In genomic region chr1:189849550-189849949, GRCm38 (mm10) we compare ENCODE assay signal across 17 mouse cellular contexts.
DNase-seq lines count a peak whose midpoint lies in the region; ATAC-seq lines count a peak whose summit lies in the region.
"Had no signal": no experiment of that assay in that cellular context is flagged by ENCODE, and none has a peak within 500 bp of the region (broad histone marks: within the 10 kb centered on the region; RNA-seq: fewer than 3 reads in every experiment).

No protein-coding gene starts in this region.

- peak; percentile 95 for DNase-seq in heart, adult 11 months
- DNase-seq in heart, postnatal 4 days = no peak
- DNase-seq in limb, embryonic 11.5 days (ENCODE audit: low spot score) = no peak
- DNase-seq in limb, embryonic 10.5 days (ENCODE audit: low spot score) = no peak
- no peak for DNase-seq in spleen, adult 18-20 months
- DNase-seq: cerebellum, postnatal 10 days; kidney, adult 8-10 months; kidney, postnatal 4 days; liver, embryonic 13.5 days had no signal

- H3K9ac ChIP-seq in limb, embryonic 11.5 days (ENCODE audit: low read length) = no peak overlapping the region
- no peak overlapping the region for H3K9ac ChIP-seq in heart, embryonic 11.5 days (ENCODE audit: low read depth, low read length)
- H3K9ac ChIP-seq in limb, embryonic 12.5 days (replicated peaks) = no peak overlapping the region
- H3K9ac ChIP-seq in neural tube, embryonic 15.5 days (replicated peaks) = no peak overlapping the region
- H3K9ac ChIP-seq: forebrain, embryonic 15.5 days; hindbrain, embryonic 14.5 days; liver, embryonic 13.5 days; midbrain, embryonic 15.5 days had no signal

- H3K4me3 ChIP-seq in limb, embryonic 11.5 days (ENCODE audit: low read depth, low read length) = no peak overlapping the region
- H3K4me3 ChIP-seq in limb, embryonic 10.5 days = no peak overlapping the region
- H3K4me3 ChIP-seq in heart, embryonic 11.5 days (ENCODE audit: low read depth, low read length) = no peak overlapping the region
- H3K4me3 ChIP-seq in limb, embryonic 12.5 days (replicated peaks) = no peak overlapping the region
- H3K4me3 ChIP-seq in neural tube, embryonic 15.5 days (replicated peaks) = no peak overlapping the region
- H3K4me3 ChIP-seq: erythroblast, embryonic 14.5 days; forebrain, embryonic 15.5 days; liver, embryonic 13.5 days; midbrain, embryonic 15.5 days had no signal

- ATAC-seq in limb, embryonic 11.5 days (ENCODE audit: insufficient number of reproducible peaks, low FRiP score, low TSS enrichment, low read depth) = 0 out of 2 replicates have a peak, but pooled peaks have one; percentile 51
- no peak for ATAC-seq in heart, embryonic 11.5 days (replicated peaks; ENCODE audit: insufficient number of reproducible peaks, low FRiP score, low TSS enrichment)
- ATAC-seq in limb, embryonic 12.5 days (ENCODE audit: insufficient number of reproducible peaks, insufficient read depth, low FRiP score, low TSS enrichment, low read depth) = no peak; the same call in 1 of the 2 replicates
- ATAC-seq in neural tube, embryonic 15.5 days (ENCODE audit: low FRiP score) = no peak
- ATAC-seq: forebrain, embryonic 15.5 days; lung, postnatal 0 days; midbrain, embryonic 15.5 days had no signal

- peaks cover 9% of the 10 kb centered on the region for H3K4me1 ChIP-seq in limb, embryonic 11.5 days (ENCODE audit: control insufficient read depth, insufficient read depth, low read length)
- H3K4me1 ChIP-seq in limb, embryonic 10.5 days = peaks cover 26% of the 10 kb centered on the region
- H3K4me1 ChIP-seq in heart, embryonic 11.5 days (ENCODE audit: control insufficient read depth, insufficient read depth, low read length) = peaks cover 7% of the 10 kb centered on the region
- H3K4me1 ChIP-seq in limb, embryonic 12.5 days (replicated peaks) = peaks cover 18% of the 10 kb centered on the region
- H3K4me1 ChIP-seq in neural tube, embryonic 15.5 days = no peaks in the 10 kb centered on the region
- H3K4me1 ChIP-seq: forebrain, embryonic 15.5 days; midbrain, embryonic 15.5 days had no signal

- H3K27ac ChIP-seq in limb, embryonic 11.5 days (replicated peaks; ENCODE audit: low read depth, low read length) = no peak overlapping the region
- H3K27ac ChIP-seq in limb, embryonic 10.5 days = no peak overlapping the region
- peak overlapping the region; percentile 46; the same call in 1 of the 2 replicates for H3K27ac ChIP-seq in heart, embryonic 11.5 days (ENCODE audit: low read depth, low read length)
- H3K27ac ChIP-seq in limb, embryonic 12.5 days = peak overlapping the region; percentile 71
- H3K27ac ChIP-seq in neural tube, embryonic 15.5 days (replicated peaks) = no peak overlapping the region
- H3K27ac ChIP-seq: forebrain, embryonic 15.5 days; hindbrain, embryonic 14.5 days; liver, embryonic 13.5 days; midbrain, embryonic 15.5 days had no signal

- no peaks in the 10 kb centered on the region for H3K27me3 ChIP-seq in limb, embryonic 11.5 days (ENCODE audit: control insufficient read depth, insufficient read depth, low read length)
- no peaks in the 10 kb centered on the region for H3K27me3 ChIP-seq in limb, embryonic 10.5 days (ENCODE audit: low read depth, poor library complexity, severe bottlenecking)
- no peaks in the 10 kb centered on the region for H3K27me3 ChIP-seq in heart, embryonic 11.5 days (ENCODE audit: control insufficient read depth, insufficient read depth, low read length)
- no peaks in the 10 kb centered on the region for H3K27me3 ChIP-seq in limb, embryonic 12.5 days
- H3K27me3 ChIP-seq in neural tube, embryonic 15.5 days (replicated peaks) = no peaks in the 10 kb centered on the region
- H3K27me3 ChIP-seq: forebrain, embryonic 15.5 days; liver, embryonic 13.5 days; midbrain, embryonic 15.5 days had no signal

- H3K9me3 ChIP-seq in limb, embryonic 11.5 days (ENCODE audit: control insufficient read depth, low read length) = no peaks in the 10 kb centered on the region
- H3K9me3 ChIP-seq in limb, embryonic 10.5 days (replicated peaks) = no peaks in the 10 kb centered on the region
- H3K9me3 ChIP-seq in heart, embryonic 11.5 days (replicated peaks; ENCODE audit: control insufficient read depth, low read length) = no peaks in the 10 kb centered on the region
- no peaks in the 10 kb centered on the region for H3K9me3 ChIP-seq in limb, embryonic 12.5 days
- H3K9me3 ChIP-seq in neural tube, embryonic 15.5 days (replicated peaks) = no peaks in the 10 kb centered on the region
- H3K9me3 ChIP-seq: forebrain, embryonic 15.5 days; liver, embryonic 13.5 days; midbrain, embryonic 15.5 days had no signal

- peaks cover 8% of the 10 kb centered on the region; the same call in 1 of the 2 replicates for H3K36me3 ChIP-seq in limb, embryonic 11.5 days (ENCODE audit: control insufficient read depth, insufficient read depth, low read length)
- H3K36me3 ChIP-seq in limb, embryonic 10.5 days = peaks cover 44% of the 10 kb centered on the region
- peaks cover 13% of the 10 kb centered on the region for H3K36me3 ChIP-seq in heart, embryonic 11.5 days (ENCODE audit: control insufficient read depth, insufficient read depth, low read length)
- H3K36me3 ChIP-seq in limb, embryonic 12.5 days = peaks cover 72% of the 10 kb centered on the region
- H3K36me3 ChIP-seq in neural tube, embryonic 15.5 days = peaks cover 2% of the 10 kb centered on the region; the same call in 1 of the 2 replicates
- H3K36me3 ChIP-seq: forebrain, embryonic 15.5 days; liver, embryonic 13.5 days; midbrain, embryonic 15.5 days had no signal

- 79% methylated on average over 11 of the region's 11 CpGs for WGBS in limb, embryonic 11.5 days
- 88% methylated on average over 11 of the region's 11 CpGs for WGBS in limb, embryonic 10.5 days
- WGBS in heart, embryonic 11.5 days (ENCODE audit: insufficient replicate concordance) = 65% methylated on average over 11 of the region's 11 CpGs
- WGBS in limb, embryonic 12.5 days = 76% methylated on average over 11 of the region's 11 CpGs
- WGBS in neural tube, embryonic 15.5 days = 81% methylated on average over 11 of the region's 11 CpGs

- no peak overlapping the region for H3K4me2 ChIP-seq in limb, embryonic 11.5 days (ENCODE audit: low read depth, severe bottlenecking)
- H3K4me2 ChIP-seq in heart, embryonic 11.5 days = no peak overlapping the region
- no peak overlapping the region for H3K4me2 ChIP-seq in limb, embryonic 12.5 days
- no peak overlapping the region for H3K4me2 ChIP-seq in neural tube, embryonic 15.5 days
- H3K4me2 ChIP-seq: forebrain, embryonic 15.5 days; hindbrain, embryonic 14.5 days; liver, embryonic 13.5 days; midbrain, embryonic 15.5 days had no signal

Comparison
In these comparisons a context has a peak if more than half of its experiments do, and no peak if none do; other contexts are left out.
1. H3K27ac ChIP-seq: peak in heart, embryonic 11.5 days (single experiment) and limb, embryonic 12.5 days (single experiment); none in limb, embryonic 11.5 days (single experiment), limb, embryonic 10.5 days (single experiment) and neural tube, embryonic 15.5 days (single experiment).